Mouse (Mus musculus) retina, adult 2 months (tissue): ENCODE measurements around the gene Tpd52l1.

Experiments
- DNase-seq: peaks from one replicate; pipeline ENCODE4 v3.0.0-alpha.2; 2012; ENCODE audit warnings: low read depth, low spot score

The Tpd52l1 gene

DNA sequence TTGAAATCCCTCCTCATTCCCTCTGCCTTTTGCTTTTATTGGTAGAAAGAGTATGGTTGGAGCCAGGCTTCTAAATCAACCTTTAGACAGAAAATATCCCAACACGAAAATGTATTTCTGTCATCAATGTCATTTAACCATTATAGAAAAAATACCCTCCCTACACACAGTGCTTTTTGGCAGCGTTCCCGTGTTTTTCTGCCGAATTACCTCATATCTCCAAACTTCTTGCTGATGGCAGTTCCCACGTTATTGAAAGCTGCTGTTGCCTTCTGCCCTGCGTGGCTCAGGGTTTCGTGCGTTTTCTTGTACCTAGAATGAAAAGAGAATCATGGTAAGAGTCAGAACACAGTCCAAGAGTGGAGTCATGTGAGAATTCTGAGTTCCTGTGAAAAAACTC, 99.4 kb downstream of the Tpd52l1 start:
- no peak for DNase-seq

- DNase-seq, result no peak
Measured at GRCm38 (mm10) chr10:31336432-31336831, 109.3 kb downstream of the Tpd52l1 start.

DNA sequence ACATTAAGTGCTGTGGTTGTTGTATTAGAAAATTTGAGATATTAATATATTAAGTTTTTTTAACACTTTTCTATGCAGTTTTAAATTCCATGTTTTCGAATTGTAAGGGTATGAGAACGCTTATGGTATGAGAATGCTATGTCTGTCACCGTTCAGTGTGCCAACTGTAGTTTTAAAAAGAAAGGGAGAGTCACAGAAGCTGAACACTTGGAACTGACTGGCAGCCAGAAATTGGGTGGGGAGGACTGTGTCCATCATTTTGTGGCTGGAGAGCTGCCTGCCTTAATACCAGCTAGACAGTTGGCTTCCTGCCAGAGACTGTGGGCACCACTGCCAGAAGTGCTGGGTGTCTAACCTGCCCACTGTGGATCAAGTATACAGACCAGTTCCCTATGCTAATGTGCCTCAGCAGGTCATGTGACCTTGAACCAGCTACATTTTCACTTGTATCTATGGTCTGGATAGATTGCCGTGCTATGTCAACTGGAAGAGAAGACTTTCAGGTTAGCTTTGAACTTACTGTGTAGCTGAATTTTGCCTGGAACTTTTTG, 114.5 kb downstream of the Tpd52l1 start:
- no peak for DNase-seq

DNA sequence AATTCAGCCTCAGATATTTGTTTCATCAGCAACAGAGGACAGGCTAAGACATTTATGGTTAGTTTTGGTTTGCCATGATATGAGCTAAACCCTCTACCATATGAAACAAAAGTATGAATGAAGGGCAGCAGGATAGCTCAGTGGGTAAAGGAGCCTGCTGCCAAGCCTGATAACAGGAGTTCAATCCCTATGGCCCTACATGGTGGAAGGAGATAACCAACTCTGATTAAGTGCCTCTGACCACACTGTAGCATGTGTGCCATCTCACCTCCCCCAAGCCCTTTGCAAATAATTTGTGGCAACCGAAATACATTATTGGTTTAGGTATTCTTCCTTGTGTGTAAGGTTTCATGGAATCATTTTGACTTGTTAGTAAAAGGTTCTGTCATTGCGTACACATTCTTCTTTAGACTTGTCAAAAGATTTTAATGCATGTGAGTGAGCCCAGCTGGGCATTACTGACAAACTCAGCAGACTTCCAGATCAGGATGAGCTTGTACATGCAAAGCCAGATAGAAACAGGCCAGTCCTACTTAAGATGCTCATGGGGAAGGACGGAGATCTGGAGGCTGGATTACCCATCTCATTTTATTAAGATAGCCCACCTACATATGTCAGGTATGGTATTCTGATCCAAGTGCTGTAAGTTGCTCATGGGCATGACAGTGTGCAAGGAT, 115.3 kb downstream of the Tpd52l1 start:
- DNase-seq, result no peak

GRCm38 (mm10) chr10:31329436-31329835, 116.3 kb downstream of the Tpd52l1 start:
- DNase-seq, result no peak

GRCm38 (mm10) chr10:31318491-31318890, 127.3 kb downstream of the Tpd52l1 start:
- no peak for DNase-seq

GRCm38 (mm10) chr10:31312865-31313848, 132.6 kb downstream of the Tpd52l1 start, which contains the start of gene Hddc2:
TSS of gene Hddc2 (plus strand) at chr10:31313383.
- DNase-seq, result peak; percentile 78

DNA sequence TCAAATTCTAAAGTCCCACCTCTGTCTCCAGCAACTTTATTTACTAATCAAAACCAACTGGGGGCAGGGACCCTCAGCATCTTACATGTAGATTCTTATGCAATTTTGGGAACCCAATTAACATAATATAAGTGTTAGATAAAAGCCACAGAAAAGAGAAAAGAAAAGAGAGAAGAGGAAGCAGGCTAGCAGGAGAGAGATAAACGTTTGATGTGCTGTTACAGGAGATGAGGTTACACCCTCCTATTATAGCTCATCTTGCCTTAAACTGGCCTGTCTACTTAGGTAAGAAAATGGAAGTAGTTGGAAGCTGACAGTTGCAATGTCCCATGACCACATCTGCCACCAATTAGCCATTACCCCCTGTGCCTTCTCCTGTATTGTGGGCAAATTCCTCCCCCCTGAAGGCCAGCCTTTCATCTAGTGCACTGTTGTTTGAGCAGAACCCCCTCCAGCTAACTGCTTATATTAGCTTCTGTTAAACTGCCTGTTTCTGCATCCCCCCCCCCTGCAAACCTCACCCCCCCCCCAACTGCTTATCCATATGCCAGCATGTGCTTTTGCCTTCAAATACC, 138.6 kb downstream of the Tpd52l1 start:
- DNase-seq, result no peak

DNA sequence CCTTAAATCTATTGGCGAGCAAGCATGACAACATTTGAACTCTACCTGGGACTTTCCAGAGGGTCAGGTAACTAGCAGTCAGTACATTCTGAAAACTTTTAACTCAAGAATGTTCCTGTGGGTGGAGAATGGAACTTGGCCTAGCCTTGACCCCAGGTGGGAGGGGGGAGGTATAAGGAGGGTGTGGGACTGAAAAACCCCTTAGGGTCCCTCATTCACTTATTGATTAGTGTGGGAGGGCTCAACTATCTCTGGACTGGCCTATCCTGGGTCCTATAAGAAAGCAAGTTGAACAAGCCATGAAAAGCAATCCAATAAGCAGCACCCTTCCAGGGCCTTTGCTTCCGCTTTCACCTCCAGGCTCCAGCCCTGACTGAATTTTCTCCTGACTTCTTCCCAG, 142.3 kb downstream of the Tpd52l1 start:
- no peak for DNase-seq

- DNase-seq, result no peak
Measured at GRCm38 (mm10) chr10:31300292-31300691, 145.5 kb downstream of the Tpd52l1 start.

DNA sequence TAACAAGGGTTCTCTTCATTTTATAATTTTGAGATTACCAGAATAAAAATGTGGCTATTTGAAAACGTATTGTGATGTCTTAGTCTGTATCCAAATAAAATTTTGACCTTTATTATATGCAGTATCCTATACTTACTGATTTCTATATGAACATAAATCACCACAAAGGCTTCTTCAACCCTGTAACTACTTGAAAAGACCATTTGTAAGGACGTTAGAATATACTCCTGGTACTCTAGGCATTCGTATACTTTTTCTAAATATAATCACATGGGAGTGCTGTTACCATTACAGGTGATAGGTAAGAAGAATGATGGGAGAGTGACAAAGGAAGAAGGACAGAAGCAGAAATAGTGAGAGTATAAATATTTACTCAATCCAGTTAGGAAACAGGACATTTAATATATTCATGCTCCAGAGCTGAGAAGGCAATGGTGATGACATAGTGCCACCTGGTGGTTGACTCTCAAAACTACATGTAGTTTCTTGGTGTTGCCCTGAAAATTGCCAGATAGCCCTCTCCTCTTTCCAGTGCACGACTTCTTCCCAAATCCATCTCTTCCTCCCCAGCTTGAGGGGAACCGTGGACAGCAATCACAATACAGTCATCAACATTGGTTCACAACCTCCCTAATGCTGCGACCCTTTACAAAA, 146.7 kb downstream of the Tpd52l1 start:
- no peak for DNase-seq

DNA sequence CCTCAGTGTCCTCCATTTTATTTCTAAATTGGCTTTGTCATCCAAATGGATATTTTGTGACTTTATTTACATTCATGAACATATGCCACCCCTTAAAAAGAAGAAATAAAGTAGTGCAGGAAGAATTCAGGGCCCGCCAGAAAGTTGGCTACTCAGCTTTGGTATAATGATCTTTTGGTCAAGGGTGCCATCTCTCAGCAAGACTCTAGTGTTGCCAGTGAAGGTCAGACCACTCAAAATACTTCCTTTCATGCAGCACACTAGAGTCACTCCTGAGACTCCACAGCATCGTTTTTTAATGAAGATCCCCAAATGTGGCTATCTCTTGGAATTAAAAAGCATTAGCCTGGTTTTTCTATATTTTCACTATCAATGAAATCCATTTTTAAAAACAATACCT, 147.5 kb downstream of the Tpd52l1 start:
- DNase-seq, result no peak

GRCm38 (mm10) chr10:31297106-31297505, 148.7 kb downstream of the Tpd52l1 start:
- no peak for DNase-seq

GRCm38 (mm10) chr10:31296458-31296857, 149.3 kb downstream of the Tpd52l1 start:
- DNase-seq, result no peak

DNA sequence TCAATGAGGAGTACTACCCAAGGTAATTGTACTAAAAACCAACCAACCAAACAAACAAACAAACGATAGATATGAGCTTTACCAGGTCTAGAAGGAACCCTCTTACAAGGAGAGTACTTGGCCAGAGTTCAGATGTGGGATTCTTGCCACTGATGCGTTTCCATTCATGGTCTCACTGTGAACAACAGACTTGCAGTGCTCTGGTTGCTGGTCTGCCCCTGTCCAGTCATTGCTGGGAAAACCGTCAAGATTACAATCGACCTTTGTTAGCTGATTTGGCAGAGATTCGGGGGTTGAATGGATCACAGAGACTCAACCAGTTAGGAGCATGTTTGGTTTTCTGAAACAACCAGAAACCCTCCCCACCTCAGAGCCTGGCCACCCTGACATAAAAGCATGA, 150.1 kb downstream of the Tpd52l1 start:
- DNase-seq, result no peak

GRCm38 (mm10) chr10:31288697-31289390, 156.9 kb downstream of the Tpd52l1 start:
- DNase-seq, result no peak

- DNase-seq, result no peak
Measured at GRCm38 (mm10) chr10:31287787-31288186, 158.0 kb downstream of the Tpd52l1 start.
